In the genomic region with DNA sequence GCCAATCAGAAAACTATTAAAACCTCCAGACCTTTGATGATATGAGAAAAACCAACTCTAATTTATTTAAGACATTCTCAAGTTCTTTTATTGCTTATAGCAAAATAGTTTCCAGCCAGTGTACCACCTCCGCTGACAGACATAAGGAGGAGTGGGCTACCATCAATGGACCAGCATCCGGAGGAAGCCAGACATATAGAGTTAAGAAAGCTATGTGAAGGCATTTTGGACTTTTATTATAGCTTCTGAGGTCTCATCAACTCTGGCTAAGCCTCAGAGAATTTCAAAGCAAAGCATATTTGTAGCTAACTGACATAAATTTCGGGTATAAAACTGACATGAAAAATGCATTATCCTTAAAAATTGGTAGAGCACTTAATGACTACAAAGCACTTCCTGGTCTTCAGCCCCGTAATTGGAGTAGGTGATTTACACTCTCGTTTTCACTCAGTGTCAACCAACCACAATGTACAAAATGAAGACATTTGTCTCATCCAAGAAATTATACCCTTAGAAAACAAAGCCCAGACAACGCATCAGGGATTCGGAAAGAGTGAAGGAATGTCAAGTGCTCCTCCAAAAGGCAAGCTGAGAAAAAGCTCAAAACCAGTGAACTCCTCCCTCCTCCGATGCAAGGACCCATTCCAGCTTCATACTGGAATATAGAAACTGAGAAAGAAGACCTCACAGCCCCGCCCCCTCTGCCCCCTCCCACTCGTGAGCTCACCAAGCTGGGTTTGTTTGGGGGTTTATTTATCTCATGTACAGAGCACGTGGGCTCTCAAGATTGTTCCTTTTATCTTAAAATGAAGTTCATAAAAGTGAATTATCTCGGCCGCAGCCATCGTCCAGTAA, we compare ENCODE assay signal across 1 mouse cellular context.
TF ChIP-seq lines count a peak whose summit lies in the region.

No protein-coding gene starts in this region.

TF ChIP-seq in CH12.LX, 34 proteins besides CTCF, POLR2A, EP300 and RAD21 (continued from another document):
- TF ChIP-seq JUND (conservative IDR thresholded peaks at IDR 0.05; ENCODE audit: low read depth, low read length), result no peak
- TF ChIP-seq MAFK (IDR thresholded peaks at IDR 0.05; ENCODE audit: insufficient replicate concordance, low read length), result no peak
- TF ChIP-seq HCFC1 (IDR thresholded peaks at IDR 0.05; ENCODE audit: low read depth, low read length), result no peak
- TF ChIP-seq TCF12 (IDR thresholded peaks at IDR 0.05; ENCODE audit: low read depth, low read length), result no peak
- no peak for TF ChIP-seq PAX5 (IDR thresholded peaks at IDR 0.05; ENCODE audit: low read length)
- TF ChIP-seq BHLHE40 (IDR thresholded peaks at IDR 0.05; ENCODE audit: low read depth, low read length), result no peak
- TF ChIP-seq GABPA (IDR thresholded peaks at IDR 0.05; ENCODE audit: insufficient replicate concordance, low read depth, low read length), result no peak
- TF ChIP-seq CHD1 (IDR thresholded peaks at IDR 0.05; ENCODE audit: low read depth, low read length), result no peak
- TF ChIP-seq JUN (IDR thresholded peaks at IDR 0.05; ENCODE audit: insufficient read depth, low read depth, low read length), result no peak
- no peak for TF ChIP-seq ZMIZ1 (IDR thresholded peaks at IDR 0.05; ENCODE audit: low read depth, low read length)
- TF ChIP-seq NRF1 (IDR thresholded peaks at IDR 0.05; ENCODE audit: low read depth, low read length), result no peak
- no peak for TF ChIP-seq KAT2A (IDR thresholded peaks at IDR 0.05; ENCODE audit: insufficient replicate concordance, low read length)
- no peak for TF ChIP-seq MEF2A (IDR thresholded peaks at IDR 0.05; ENCODE audit: borderline replicate concordance, low read depth, low read length)
- no peak for TF ChIP-seq USF2 (conservative IDR thresholded peaks at IDR 0.05; ENCODE audit: low read depth, low read length)
- no peak for TF ChIP-seq ELF1 (IDR thresholded peaks at IDR 0.05; ENCODE audit: low read depth, low read length)
- TF ChIP-seq RCOR1 (conservative IDR thresholded peaks at IDR 0.05; ENCODE audit: low read depth, low read length), result no peak
